Mouse (Mus musculus): ENCODE data around the gene Tle4. TPM values are rescaled to one million over a fixed set of nuclear protein-coding genes. Genes with fewer than 3 reads are reported as not detected.

The Tle4 gene
- polyA plus RNA-seq, 1 experiment from 2014 or later: 32.1 TPM

GRCm38 (mm10) chr19:14487180-14487579, 110.7 kb downstream of the Tle4 start:
- no peak for ATAC-seq (ENCODE audit: insufficient number of reproducible peaks, insufficient read depth, low FRiP score, low TSS enrichment, low read depth)
- Histone ChIP-seq H3K9ac (replicated peaks) (no peak overlapping the region), H3K36me3 (peaks cover 5% of the 10 kb centered on the region; the same call in 1 of the 2 replicates), H3K4me3 (replicated peaks) (no peak overlapping the region), H3K27me3 (no peaks in the 10 kb centered on the region), H3K27ac (no peak overlapping the region), H3K9me3 (no peaks in the 10 kb centered on the region), H3K4me2 (no peak overlapping the region), H3K4me1 (replicated peaks) (0 out of 2 replicates have a peak, but pooled peaks cover 3% of the 10 kb centered on the region)
- 87% methylated on average over 9 of the region's 9 CpGs for WGBS

- H3K9ac ChIP-seq (replicated peaks): no peak overlapping the region
- 76% methylated on average over 3 of the region's 3 CpGs for WGBS
- H3K36me3 ChIP-seq: no peaks in the 10 kb centered on the region
- no peak overlapping the region for H3K4me3 ChIP-seq (replicated peaks)
- no peak for ATAC-seq (ENCODE audit: insufficient number of reproducible peaks, insufficient read depth, low FRiP score, low TSS enrichment, low read depth)
- H3K27me3 ChIP-seq: no peaks in the 10 kb centered on the region
- H3K27ac ChIP-seq: no peak overlapping the region
- no peaks in the 10 kb centered on the region for H3K9me3 ChIP-seq
- peaks cover 13% of the 10 kb centered on the region for H3K4me1 ChIP-seq (replicated peaks)
- H3K4me2 ChIP-seq: no peak overlapping the region
Measured at GRCm38 (mm10) chr19:14485176-14485575, 112.7 kb downstream of the Tle4 start.

GRCm38 (mm10) chr19:14482562-14483138, 115.2 kb downstream of the Tle4 start:
- Histone ChIP-seq H3K36me3 (no peaks in the 10 kb centered on the region), H3K9ac (replicated peaks) (no peak overlapping the region), H3K4me1 (replicated peaks) (peaks cover 22% of the 10 kb centered on the region), H3K4me3 (replicated peaks) (no peak overlapping the region), H3K9me3 (no peaks in the 10 kb centered on the region), H3K4me2 (no peak overlapping the region), H3K27me3 (no peaks in the 10 kb centered on the region), H3K27ac (no peak overlapping the region)
- 67% methylated on average over 5 of the region's 5 CpGs for WGBS
- no peak for ATAC-seq (ENCODE audit: insufficient number of reproducible peaks, insufficient read depth, low FRiP score, low TSS enrichment, low read depth)

- 66% methylated on average over 5 of the region's 5 CpGs for WGBS
- Histone ChIP-seq H3K27me3 (no peaks in the 10 kb centered on the region), H3K4me1 (replicated peaks) (peaks cover 22% of the 10 kb centered on the region), H3K4me2 (no peak overlapping the region), H3K4me3 (replicated peaks) (no peak overlapping the region), H3K9ac (replicated peaks) (no peak overlapping the region), H3K27ac (no peak overlapping the region), H3K36me3 (no peaks in the 10 kb centered on the region), H3K9me3 (no peaks in the 10 kb centered on the region)
- no peak for ATAC-seq (ENCODE audit: insufficient number of reproducible peaks, insufficient read depth, low FRiP score, low TSS enrichment, low read depth)
Measured at GRCm38 (mm10) chr19:14481796-14482561, 115.9 kb downstream of the Tle4 start.

- no peak overlapping the region for H3K4me2 ChIP-seq
- peaks cover 19% of the 10 kb centered on the region for H3K4me1 ChIP-seq (replicated peaks)
- no peak overlapping the region for H3K27ac ChIP-seq
- H3K9ac ChIP-seq (replicated peaks): no peak overlapping the region
- H3K9me3 ChIP-seq: no peaks in the 10 kb centered on the region
- no peak overlapping the region for H3K4me3 ChIP-seq (replicated peaks)
- no peak for ATAC-seq (ENCODE audit: insufficient number of reproducible peaks, insufficient read depth, low FRiP score, low TSS enrichment, low read depth)
- no peaks in the 10 kb centered on the region for H3K36me3 ChIP-seq
- H3K27me3 ChIP-seq: no peaks in the 10 kb centered on the region
Measured at GRCm38 (mm10) chr19:14479711-14480110, 118.1 kb downstream of the Tle4 start.

GRCm38 (mm10) chr19:14469325-14469724, 128.5 kb downstream of the Tle4 start:
- Histone ChIP-seq H3K4me3 (replicated peaks) (no peak overlapping the region), H3K4me1 (replicated peaks) (no peaks in the 10 kb centered on the region; the same call in 1 of the 2 replicates), H3K9me3 (no peaks in the 10 kb centered on the region), H3K9ac (replicated peaks) (no peak overlapping the region), H3K27ac (no peak overlapping the region), H3K36me3 (peaks cover 26% of the 10 kb centered on the region), H3K4me2 (no peak overlapping the region), H3K27me3 (no peaks in the 10 kb centered on the region)
- ATAC-seq (ENCODE audit: insufficient number of reproducible peaks, insufficient read depth, low FRiP score, low TSS enrichment, low read depth): no peak
- 84% methylated on average over 8 of the region's 8 CpGs for WGBS

GRCm38 (mm10) chr19:14468733-14469132, 129.1 kb downstream of the Tle4 start:
- no peak overlapping the region for H3K27ac ChIP-seq
- no peak overlapping the region for H3K4me2 ChIP-seq
- H3K36me3 ChIP-seq: peaks cover 32% of the 10 kb centered on the region
- ATAC-seq (ENCODE audit: insufficient number of reproducible peaks, insufficient read depth, low FRiP score, low TSS enrichment, low read depth): no peak
- no peak overlapping the region for H3K9ac ChIP-seq (replicated peaks)
- no peaks in the 10 kb centered on the region; the same call in 1 of the 2 replicates for H3K4me1 ChIP-seq (replicated peaks)
- no peaks in the 10 kb centered on the region for H3K9me3 ChIP-seq
- WGBS: 88% methylated on average over 2 of the region's 2 CpGs
- no peaks in the 10 kb centered on the region for H3K27me3 ChIP-seq
- H3K4me3 ChIP-seq (replicated peaks): no peak overlapping the region

- 80% methylated on average over 8 of the region's 8 CpGs for WGBS
- H3K27me3 ChIP-seq: no peaks in the 10 kb centered on the region
- H3K9ac ChIP-seq (replicated peaks): no peak overlapping the region
- H3K4me3 ChIP-seq (replicated peaks): no peak overlapping the region
- no peak overlapping the region for H3K27ac ChIP-seq
- no peaks in the 10 kb centered on the region; the same call in 1 of the 2 replicates for H3K4me1 ChIP-seq (replicated peaks)
- H3K36me3 ChIP-seq: peaks cover 52% of the 10 kb centered on the region
- H3K9me3 ChIP-seq: no peaks in the 10 kb centered on the region
- H3K4me2 ChIP-seq: no peak overlapping the region
- ATAC-seq (ENCODE audit: insufficient number of reproducible peaks, insufficient read depth, low FRiP score, low TSS enrichment, low read depth): no peak
Measured at GRCm38 (mm10) chr19:14466020-14466419, 131.8 kb downstream of the Tle4 start.

GRCm38 (mm10) chr19:14463281-14464079, 134.4 kb downstream of the Tle4 start:
- Histone ChIP-seq H3K4me1 (replicated peaks) (no peaks in the 10 kb centered on the region), H3K4me3 (replicated peaks) (no peak overlapping the region), H3K36me3 (peaks cover 67% of the 10 kb centered on the region), H3K9ac (replicated peaks) (no peak overlapping the region), H3K27ac (no peak overlapping the region), H3K27me3 (no peaks in the 10 kb centered on the region), H3K4me2 (no peak overlapping the region), H3K9me3 (no peaks in the 10 kb centered on the region)
- WGBS: 91% methylated on average over 5 of the region's 5 CpGs
- ATAC-seq (ENCODE audit: insufficient number of reproducible peaks, insufficient read depth, low FRiP score, low TSS enrichment, low read depth): no peak

- 93% methylated on average over 10 of the region's 10 CpGs for WGBS
- H3K36me3 ChIP-seq: peaks cover 72% of the 10 kb centered on the region
Measured at GRCm38 (mm10) chr19:14453486-14453885, 144.4 kb downstream of the Tle4 start.

GRCm38 (mm10) chr19:14451329-14451728, 146.5 kb downstream of the Tle4 start:
- 82% methylated on average over 6 of the region's 6 CpGs for WGBS
- no peak overlapping the region for H3K4me3 ChIP-seq (replicated peaks)
- ATAC-seq (ENCODE audit: insufficient number of reproducible peaks, insufficient read depth, low FRiP score, low TSS enrichment, low read depth): no peak
- no peak overlapping the region for H3K9ac ChIP-seq (replicated peaks)
- no peaks in the 10 kb centered on the region for H3K27me3 ChIP-seq
- H3K4me1 ChIP-seq (replicated peaks): no peaks in the 10 kb centered on the region
- no peaks in the 10 kb centered on the region for H3K9me3 ChIP-seq
- no peak overlapping the region for H3K27ac ChIP-seq
- no peak overlapping the region for H3K4me2 ChIP-seq
- peaks cover 77% of the 10 kb centered on the region for H3K36me3 ChIP-seq

More at GRCm38 (mm10) chr19:14453486-14453885, 144.4 kb downstream of the Tle4 start:
- Histone ChIP-seq H3K9ac (replicated peaks) (no peak overlapping the region), H3K27me3 (no peaks in the 10 kb centered on the region), H3K4me2 (no peak overlapping the region), H3K4me1 (replicated peaks) (peaks cover 4% of the 10 kb centered on the region), H3K9me3 (no peaks in the 10 kb centered on the region), H3K4me3 (replicated peaks) (no peak overlapping the region), H3K27ac (no peak overlapping the region)
- no peak for ATAC-seq (ENCODE audit: insufficient number of reproducible peaks, insufficient read depth, low FRiP score, low TSS enrichment, low read depth)
